Mouse (Mus musculus) kidney, adult 18-20 months (tissue): ENCODE measurements at regions not wholly inside any gene's neighbourhood (a gene's known extent, or its start where the extent isn't known, plus 50 kb on each side); places are given as distances from the start of the nearest gene placed in this dataset.

Experiments used
- DNase-seq: peaks from one replicate; pipeline ENCODE4 v3.0.0; 2021

DNA sequence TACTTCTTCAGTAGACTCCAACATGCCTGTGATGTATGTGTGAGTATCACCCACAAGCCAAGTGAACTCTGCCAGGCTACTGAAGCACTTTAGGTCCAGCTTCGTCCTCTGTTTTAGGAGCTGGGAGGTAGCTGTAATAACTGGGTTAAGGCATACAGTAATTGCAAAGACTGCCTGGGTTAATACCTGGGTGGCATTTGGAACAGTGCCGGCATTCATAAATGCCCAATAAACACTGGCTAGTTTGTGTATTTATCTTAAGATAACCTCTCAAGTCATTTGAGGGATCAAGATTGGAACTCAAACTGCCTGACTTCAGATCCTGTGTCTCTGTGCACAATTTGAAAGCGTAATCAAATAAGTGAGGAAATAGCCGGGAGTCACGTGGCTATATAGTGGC, 261.0 kb downstream of the Cog6 start:
- DNase-seq, result no peak

DNA sequence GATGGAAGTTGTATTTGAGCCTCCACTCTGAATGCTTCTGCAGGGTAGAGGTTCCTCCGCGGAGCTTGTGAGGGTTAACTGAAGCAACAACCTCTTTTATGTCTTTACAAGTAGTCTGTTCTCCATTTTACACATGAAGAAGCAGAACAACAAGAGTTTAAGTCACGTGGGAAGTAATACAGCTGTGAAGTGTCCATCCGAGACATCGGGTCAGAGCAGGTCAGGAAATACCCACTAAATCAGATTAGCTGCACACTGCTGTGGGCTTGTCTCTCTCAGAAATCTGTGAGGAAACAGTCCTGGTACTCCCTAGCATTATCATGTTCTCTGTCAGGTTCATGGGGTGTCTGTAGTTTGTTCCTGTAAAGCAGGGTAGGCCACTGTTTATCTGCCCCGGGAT, 262.1 kb downstream of the Cog6 start:
- DNase-seq, result peak; percentile 55

DNA sequence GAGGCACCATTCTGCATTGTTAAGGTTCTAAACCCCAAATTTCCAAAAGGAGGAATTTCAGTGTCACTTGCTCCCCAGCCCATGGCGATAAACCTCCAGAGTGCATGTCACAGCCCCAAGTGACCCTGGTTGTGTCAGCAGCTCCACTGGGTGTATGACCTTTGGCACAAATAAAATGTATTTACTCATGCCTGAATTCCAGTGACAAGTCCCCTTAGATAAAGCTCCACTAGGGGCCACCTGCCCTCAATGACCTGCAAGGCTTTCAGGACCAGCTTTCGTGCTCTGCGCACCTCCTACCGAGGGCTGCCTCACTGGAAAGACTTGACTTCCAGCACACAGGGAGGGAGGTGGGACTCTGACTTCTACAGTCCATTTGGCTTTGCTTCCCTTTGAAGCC, 262.6 kb downstream of the Cog6 start:
- DNase-seq, result peak; percentile 42

DNA sequence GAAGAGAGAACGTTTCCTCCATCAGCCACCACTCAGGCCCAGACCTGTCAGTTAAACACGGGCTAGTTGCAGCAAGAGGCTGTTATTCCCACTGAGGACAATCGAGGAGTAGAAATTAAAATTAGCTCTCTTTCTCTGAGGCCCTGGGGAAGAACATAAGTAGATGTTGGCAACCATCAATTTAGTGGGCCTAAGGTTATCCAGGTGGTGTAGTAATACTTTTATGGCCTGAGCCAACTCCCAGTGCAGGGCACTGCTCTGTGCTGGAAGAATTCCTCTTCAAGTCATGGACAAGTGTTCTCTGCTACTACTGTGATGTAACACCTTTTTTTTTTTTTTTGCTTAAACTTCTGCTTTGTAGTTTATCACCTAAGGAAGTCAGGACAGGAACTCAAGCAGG, 270.1 kb downstream of the Cog6 start:
- no peak for DNase-seq

DNA sequence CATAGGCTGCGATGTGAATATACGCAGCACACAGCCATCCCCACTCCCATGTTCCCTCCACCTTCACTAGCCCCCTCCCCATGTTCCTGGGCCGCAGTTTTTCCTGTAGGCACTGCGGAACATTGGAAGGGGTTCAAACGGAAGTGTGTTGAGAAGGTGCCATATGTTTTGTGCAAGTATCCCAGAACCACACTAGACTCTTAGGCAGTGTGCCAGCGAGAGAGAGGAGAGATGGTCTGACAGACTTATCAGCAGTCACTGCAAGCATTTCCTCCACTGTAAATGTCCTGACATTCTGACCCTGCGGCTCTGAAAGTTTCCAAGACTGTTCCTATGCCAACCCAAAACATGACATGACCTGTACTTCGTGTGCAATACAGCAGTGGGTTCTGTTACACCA, 272.7 kb downstream of the Cog6 start:
- peak; percentile 39 for DNase-seq

DNA sequence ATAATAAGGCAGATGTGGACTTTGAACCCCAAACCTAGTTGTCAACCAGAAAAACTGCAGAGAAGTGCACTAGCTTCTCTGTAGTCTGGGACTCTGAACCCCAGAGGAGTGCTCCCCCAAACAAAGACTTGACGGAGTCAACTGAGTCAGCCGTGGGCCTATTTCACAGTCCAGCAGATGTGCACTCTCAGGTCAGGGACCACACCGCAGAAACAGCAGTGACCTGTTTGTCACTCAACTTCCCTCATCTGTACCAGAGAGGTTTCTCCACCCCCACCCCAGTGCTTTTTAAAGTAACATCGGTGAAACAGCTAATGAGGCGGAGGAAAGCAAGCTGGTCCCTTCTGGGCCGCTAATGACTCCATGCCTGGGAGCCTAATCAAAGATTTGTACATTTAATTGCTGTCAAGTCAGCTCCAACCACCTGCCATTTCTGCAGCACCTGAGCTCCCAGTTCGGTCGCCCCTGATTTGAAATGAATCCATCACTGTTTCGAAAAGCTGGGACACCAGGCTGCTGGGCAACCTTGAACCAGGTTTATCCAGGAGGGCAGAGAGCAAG, 276.5 kb downstream of the Cog6 start:
- DNase-seq, result no peak

DNA sequence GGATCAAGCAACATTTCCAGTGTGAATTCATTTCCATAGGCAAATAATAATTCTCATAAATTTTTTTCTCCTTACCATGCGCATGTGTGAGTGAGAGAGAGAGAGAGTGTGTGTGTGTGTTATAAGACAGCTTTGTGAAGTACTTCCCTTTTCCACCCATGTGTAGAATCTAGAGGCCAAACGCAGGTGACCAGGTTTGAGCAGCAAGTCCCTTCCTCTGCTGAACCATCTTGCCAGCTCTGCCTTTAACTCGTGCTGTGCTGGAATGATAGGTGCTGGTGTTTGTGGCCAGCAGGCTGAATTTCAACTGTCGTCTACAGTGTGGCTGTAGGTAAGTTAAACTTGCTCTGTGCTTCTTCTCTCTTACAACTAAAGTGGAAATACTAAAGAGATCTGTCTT, 277.5 kb downstream of the Cog6 start:
- no peak for DNase-seq

DNA sequence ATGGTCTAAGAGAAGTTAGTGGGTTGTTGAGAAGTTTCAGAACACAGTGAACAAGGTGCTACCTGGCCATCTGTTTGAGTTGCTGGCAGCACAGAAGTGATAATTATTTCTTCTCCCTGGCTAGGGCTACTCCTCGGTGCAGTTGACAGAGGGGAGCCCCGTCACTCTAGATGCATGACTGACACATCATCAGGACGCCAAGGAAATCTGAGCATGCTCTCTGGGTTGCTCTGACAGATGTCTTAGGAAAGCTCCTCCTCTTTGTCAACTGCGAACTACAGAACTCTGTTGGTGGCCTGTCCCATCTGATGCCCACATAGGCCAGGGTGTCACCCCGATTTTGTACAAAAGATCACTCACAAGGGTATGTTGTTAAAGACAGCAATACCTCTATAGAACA, 278.7 kb downstream of the Cog6 start:
- DNase-seq, result no peak

DNA sequence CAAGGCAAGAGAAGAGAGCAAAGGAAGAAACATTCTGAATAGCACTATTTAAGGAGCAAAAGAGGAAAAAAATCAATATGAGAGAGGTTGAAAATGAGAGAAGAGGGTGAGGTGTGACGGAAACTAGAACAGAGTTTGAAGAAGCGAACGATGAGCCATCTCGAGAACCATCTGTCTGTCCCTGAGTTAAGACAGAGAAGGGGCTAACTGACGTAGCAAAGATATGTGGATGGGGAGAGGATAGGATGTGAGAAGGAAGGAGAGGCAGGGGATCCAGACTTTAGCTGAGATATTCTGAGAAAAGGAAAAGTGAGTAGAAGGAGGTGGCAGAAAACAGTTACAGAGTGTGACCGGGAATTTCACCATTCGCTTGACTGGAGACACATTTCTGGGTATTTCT, 281.1 kb downstream of the Cog6 start:
- no peak for DNase-seq

DNA sequence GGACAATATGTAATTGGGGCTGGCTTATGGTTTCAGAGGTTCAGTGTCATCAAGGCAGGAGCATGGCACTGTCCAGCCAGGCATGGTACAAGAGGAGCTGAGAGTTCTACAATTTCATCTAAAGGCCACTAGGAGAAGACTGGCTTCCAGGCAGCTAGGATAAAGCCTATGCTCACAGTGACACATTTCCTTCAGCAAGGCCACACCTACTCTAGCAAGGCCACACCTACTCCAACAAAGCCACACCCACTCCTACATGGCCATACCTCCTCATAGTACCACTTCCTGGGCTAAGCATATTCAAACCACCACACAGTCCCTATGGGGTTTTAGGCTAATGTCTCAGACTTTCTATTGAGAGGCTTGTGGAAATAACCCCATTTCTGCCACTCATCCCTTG, 285.1 kb downstream of the Cog6 start:
- no peak for DNase-seq

DNA sequence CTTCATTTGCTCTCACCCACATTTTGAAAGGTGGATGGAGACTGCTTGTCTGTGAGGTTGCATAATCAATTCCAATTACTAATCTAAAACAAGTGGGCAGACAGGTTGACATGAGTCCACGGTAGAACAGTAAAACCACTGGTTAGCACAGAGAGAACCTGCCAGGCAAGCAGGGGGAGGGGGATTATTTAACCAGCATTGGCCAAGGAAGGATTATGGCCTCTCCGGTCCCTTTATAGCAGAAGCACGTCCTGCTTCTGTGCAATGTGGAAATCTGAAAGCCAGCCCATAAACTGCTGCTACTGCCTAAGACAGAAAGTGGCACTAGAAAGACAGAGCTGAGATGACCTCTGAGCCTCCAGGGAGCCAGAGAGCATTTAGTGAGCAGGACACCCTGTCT, 285.5 kb downstream of the Cog6 start:
- no peak for DNase-seq

DNA sequence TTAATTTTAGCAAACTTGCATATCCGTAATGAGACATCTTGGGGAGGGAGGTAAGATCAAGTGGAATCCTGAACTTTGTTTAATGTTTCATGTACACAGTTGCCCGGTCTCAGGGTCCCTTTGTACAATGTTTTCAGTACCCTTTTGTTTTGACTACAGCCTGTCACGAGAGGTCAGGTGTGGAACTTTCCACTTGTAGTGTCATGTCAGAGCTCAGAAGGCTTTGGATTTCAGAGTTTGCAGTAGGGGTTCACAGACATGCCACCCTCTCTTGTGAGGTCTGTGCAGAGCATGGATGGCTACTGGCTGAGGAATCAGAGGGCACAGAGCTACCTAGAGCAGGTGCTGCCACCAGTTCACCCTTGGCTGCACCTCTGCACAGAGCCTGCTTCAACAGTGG, 287.3 kb downstream of the Cog6 start:
- no peak for DNase-seq

DNA sequence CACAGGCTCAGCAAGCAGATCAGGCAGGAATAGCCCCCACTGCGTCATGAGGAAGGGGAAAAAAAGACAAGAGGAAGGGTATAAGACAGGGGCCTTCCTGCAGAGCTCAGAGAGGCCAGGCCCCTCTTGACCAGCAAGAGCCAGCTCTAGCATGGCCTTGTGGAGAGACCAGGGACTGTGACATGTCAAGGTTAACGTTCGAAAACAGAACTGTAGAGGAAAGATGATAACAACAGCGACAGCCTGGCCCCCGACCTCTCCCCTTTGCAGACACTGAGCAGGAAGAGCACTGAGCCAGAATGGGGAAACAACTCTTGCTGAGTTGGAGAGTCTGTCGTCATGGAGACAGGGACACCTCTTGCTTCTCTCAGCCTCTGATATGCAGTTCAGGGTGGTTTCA, 288.2 kb downstream of the Cog6 start:
- no peak for DNase-seq

DNA sequence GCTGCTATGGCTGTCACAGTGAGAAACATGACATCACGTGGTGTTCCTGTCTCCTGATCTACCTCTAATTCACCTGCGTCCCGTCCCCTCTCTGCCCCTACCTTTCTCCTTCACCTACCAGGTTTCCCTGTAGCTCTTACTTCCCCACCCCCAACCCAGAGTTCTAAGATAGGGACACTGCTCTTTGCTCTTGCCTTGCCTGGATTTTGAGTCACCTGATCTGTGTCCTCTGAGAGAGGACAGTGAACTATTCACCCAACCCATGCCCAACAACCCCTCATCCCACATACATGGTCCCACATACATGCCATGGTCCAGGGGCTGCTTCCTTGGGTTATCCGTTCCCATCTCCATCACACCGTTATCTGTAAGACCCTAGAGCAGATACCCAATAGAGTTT, 288.6 kb downstream of the Cog6 start:
- no peak for DNase-seq

DNA sequence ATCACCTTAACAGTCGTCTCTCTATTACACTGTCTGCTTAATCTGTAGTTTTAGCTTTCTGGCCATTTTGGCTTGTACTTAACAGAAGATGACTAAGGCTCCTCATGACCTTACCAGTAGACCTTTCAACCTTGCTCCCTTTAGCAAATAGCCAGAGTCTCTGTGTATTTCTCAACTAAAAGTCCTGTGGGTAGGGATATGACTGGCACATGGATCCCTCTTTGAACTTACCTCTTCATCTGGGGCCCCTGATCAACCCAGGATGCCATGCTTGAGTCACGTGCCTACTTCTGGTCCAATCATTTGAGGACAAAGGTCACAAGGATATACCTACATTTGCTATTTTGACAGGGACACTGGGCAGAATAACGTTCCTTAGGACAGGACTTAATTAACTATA, 292.7 kb downstream of the Cog6 start:
- DNase-seq, result no peak

DNA sequence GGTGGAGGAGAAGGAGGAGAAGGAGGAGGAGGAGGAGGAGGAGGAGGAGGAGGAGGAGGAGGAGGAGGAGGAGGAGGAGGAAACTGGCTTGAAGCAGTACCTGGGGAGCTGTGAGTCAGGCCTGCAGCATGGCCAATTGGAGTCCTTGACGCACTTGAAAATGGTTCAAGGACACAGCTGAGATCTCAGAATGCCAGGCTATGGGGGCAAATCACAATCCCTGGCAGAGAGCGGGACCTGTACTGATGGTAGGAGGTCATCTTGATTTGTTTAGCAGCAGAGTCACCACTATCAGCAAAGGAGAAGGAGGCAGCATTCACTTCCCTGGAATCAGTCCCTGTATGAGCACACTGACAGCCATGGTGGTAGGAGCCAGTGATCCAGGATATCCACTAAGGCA, 294.1 kb downstream of the Cog6 start:
- DNase-seq, result no peak

DNA sequence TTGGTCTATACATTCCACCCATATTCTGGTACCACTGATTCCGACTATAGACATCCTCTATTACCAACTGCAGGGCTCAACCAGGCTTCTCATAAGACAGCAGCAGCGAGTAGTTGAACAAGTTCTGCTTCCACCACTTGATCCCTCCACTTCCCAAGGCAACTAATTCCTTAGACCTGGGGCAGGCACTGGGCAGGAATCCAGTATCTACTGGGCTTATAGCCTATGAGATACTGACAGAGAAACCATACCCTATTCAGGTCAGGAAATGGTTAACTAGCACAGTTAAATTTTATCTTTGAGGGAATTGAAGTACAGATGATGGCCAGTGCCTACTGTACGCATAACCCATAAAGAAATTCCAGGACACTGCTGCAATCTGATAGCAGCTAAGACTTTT, 297.9 kb downstream of the Cog6 start:
- DNase-seq, result no peak

DNA sequence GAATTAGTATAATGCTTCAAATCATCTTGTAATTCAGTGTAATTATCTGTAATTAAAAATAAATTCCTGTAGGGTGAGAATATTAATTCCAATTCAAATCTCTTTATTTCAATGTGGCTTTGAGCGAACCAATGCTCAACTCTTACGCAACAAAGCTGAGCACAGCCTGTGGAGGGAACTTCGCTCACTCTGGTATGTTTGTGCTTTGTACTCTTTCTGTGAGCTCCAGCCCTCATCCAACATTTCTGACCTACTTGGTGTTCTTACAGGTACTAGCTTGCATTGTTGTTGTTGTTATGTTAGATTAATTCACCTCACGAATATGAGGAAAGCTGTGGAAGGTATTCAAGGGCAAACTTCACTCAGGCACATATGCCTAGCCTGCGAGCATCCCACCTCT, 299.7 kb downstream of the Cog6 start:
- no peak for DNase-seq

DNA sequence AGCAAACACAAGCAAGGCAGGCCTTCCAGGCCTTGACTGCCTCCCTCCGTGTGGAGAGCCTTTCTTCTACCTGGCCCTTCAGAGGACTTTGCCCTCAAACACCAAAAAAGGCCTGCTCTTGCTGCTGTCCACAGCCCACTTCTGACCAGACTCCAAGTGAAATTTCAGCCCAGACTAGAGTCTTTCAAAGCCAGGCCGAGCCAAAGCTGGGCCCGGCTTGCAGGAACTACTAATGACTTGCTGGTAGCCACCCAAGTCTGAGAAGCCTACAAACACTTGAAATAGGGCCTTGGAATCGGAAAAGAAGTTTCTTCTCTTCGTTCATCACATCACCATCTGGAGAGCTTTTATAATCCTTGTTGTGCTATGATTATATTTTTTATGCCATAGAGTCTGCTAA, 304.9 kb downstream of the Cog6 start:
- DNase-seq, result no peak

DNA sequence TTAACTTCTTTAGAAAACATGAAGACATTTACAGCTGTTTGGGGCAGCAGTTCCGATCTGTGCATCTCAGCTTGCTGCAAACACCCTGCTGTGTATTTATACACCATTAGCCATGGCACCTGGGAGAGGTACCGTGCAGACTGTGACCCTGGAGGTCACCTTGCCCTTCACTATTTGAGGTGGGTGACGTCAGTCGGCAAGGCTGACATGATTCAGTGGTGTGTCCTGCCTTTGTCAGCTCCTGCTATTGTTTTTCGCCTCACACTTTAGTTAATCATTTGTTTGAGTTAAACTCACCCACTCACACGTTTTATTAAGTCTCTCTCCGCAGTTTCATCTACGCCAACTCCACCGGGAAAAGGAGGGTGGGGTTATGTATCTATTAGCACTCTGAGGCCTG, 305.9 kb downstream of the Cog6 start:
- no peak for DNase-seq

DNA sequence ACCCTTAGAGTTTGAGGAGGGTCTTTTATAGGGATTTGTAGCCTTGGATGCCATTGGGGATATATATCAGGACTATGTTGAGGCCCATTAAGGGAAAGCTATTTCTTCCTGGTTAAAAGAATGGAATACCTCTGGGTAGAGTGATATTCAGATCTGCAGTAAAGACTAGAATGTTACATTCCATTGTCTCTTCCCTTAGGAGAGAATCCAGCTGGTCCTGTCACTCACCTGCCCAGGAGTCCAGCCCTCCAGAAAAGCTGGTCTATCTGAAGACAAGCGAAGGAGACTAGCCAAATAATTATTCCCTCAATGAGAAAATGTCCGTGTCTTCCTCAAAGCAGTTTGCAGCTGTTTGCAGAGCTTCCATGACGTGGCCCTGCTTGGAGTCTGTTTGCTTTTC, 308.3 kb downstream of the Cog6 start:
- DNase-seq, result no peak

DNA sequence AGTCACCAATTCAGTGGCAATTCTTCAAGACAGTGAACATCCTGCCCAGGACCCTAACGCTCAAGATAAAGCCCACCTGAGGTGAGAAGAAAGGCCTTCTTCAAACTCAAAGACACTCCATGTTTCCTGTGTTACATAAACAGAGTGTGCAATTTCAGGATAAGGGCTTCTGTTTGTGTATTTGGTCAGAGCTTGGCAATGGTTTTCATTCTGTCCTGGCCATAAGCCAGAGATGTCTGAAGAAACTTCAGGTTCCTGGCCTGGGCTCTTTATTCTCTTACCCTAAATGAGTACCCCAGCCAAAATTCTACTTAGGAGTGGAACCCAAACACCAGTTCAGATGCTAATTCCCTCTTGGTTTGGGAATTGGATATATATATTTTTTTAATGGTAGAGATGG, 308.7 kb downstream of the Cog6 start:
- DNase-seq, result no peak

DNA sequence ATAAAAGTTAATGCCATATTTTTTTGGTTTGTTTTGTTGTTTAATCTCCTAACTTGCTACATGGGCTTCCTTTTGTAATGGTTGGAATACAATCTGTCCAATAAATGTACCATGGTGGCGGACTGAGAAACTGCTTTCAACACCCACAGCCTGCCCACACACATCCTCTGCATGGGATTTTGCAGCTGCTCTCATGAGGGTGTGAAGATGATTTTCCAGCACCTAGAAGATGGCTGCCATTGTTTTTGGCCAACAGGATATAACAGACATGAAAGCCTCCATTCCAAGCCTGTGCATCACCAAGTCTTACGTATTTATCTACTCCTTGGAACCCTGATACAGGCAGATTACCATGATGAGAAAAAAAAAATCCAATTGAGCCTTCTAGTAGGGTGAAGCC, 310.4 kb downstream of the Cog6 start:
- no peak for DNase-seq

DNA sequence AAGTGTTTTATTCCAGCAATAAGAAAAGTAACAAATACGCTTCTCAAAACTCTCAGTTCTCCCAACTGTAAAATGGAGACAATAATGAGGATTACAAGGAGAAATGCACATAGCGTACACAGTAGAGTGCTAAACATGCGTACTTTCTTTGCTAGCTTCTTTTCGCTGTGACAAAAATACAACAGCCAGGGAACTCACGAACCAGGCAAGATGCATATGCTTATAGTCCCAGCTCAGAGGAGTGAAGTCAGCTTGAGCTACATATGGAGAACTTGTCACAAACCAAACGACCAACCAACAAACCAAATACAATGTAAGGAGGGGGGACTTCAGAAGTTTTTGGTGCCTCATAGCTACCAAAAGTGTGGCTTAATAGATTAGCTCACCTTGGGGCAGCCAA, 313.3 kb downstream of the Cog6 start:
- no peak for DNase-seq

DNA sequence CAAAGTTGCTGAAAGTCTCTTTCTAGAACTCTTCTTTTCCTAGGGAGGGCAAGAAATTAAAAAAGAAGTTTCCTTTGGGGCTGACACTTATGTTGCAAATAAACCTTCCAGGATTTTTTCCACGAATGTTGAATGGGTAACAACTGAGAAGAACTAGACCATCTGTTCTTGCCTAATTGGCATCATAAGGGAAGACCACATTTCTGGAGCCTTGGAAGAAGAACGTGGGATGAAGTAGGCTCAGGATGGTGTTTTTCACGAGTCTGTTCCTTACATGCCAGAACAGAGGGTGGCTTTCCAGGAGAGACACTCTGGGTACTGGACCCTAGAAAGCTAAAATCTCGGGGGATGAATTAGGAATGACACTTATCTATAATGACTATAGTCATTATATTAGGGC, 314.1 kb downstream of the Cog6 start:
- DNase-seq, result no peak

DNA sequence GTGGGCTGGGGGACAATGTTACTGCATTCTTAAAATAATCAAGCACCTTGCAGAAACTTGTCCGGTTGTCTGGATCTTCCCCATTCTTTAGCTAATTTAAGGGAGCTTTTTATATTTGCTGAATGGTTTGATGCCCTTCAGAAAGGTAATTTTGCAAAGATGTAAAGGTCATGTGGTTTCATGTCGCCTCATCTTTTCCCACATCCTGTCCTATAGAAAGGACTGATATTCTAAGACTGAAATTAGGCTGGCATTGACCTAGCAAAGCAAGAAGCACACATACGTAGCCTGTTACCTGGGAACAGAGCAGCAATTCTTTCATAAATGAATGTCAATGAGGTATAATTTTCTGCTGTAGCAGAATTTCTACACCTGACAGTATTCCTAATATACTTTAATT, 315.4 kb downstream of the Cog6 start:
- DNase-seq, result no peak
